Mouse (Mus musculus): ENCODE measurements at regions not wholly inside any gene's neighbourhood (a gene's known extent, or its start where the extent isn't known, plus 50 kb on each side); places are given as distances from the start of the nearest gene placed in this dataset.

DNA sequence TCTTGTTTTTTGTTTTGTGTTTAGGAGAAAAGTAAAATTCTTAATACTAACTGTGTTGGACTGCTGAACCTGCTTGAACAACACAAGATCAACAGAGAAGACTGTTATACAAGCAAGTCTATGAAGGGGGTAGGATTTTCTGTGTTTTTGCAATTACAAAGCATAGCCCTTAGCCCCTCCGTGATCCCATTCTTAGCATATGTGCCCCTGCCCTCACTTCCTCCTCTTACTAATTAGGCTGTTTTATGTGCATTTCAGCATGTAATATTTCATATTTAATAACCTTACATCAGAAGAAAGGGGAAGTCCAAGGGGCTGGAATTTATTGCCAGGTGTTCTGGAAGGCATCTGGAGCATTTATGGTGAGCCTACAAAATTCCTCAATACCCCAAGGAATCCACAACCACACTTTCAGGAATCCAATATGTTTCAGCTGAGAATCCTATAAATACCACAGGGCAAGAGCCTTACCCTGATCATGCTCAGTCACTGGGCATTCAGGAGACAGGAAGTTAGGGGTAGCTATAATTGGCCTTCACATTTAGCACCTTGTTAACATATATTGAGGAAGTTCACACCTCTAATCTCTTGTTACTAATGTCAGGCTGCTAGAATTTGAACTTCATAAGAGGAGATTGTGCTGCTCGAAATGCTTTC is 660.3 kb upstream of the Slit2 start:
- no peaks in the 10 kb centered on the region for H3K9me3 ChIP-seq (ENCODE audit: control insufficient read depth, low read length)
- no peaks in the 10 kb centered on the region for H3K27me3 ChIP-seq (ENCODE audit: control insufficient read depth, insufficient read depth, low read length)
- ATAC-seq (ENCODE audit: low FRiP score), result no peak
- H3K9ac ChIP-seq, result no peak overlapping the region
- H3K4me2 ChIP-seq (replicated peaks), result no peak overlapping the region
- H3K4me3 ChIP-seq (replicated peaks; ENCODE audit: low read length), result no peak overlapping the region
- H3K36me3 ChIP-seq (replicated peaks; ENCODE audit: control insufficient read depth, insufficient read depth), result no peaks in the 10 kb centered on the region
- no peak overlapping the region for H3K27ac ChIP-seq
- 80% methylated on average over 2 of the region's 2 CpGs for WGBS
- DNase-seq (ENCODE audit: low spot score), result no peak
- H3K4me1 ChIP-seq (replicated peaks; ENCODE audit: control insufficient read depth, insufficient read depth, low read length), result no peaks in the 10 kb centered on the region

DNA sequence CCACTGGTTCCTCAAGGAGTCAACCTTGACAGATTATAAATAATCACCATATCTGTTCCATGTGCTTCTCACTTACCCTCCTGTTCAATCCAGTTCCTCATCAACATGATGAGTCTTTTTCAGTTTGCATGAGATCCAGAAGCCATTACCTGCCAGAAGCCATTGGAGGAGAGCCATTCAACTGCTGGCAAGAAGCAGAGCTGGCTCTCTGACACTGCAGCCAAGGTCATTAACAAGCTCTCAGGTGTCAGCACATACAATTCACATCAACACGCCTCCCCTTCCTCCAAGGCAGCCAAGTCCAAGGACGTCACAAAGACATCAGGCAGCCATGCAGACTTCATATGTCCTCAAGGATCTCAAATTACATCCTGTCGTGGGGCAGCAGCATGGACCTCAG is 648.6 kb upstream of the Slit2 start:
- DNase-seq (ENCODE audit: low spot score) (no peak), ATAC-seq (ENCODE audit: low FRiP score) (no peak)
- 79% methylated on average over 3 of the region's 3 CpGs for WGBS
- H3K9me3 ChIP-seq (ENCODE audit: control insufficient read depth, low read length), result no peaks in the 10 kb centered on the region
- no peak overlapping the region for H3K4me3 ChIP-seq (replicated peaks; ENCODE audit: low read length)
- H3K4me2 ChIP-seq (replicated peaks), result no peak overlapping the region
- no peak overlapping the region for H3K9ac ChIP-seq
- no peaks in the 10 kb centered on the region for H3K4me1 ChIP-seq (replicated peaks; ENCODE audit: control insufficient read depth, insufficient read depth, low read length)
- no peak overlapping the region for H3K27ac ChIP-seq
- H3K27me3 ChIP-seq (ENCODE audit: control insufficient read depth, insufficient read depth, low read length), result no peaks in the 10 kb centered on the region
- no peaks in the 10 kb centered on the region for H3K36me3 ChIP-seq (replicated peaks; ENCODE audit: control insufficient read depth, insufficient read depth)

- Histone ChIP-seq H3K4me2 (replicated peaks) (no peak overlapping the region), H3K27me3 (ENCODE audit: control insufficient read depth, insufficient read depth, low read length) (no peaks in the 10 kb centered on the region), H3K4me3 (replicated peaks; ENCODE audit: low read length) (no peak overlapping the region), H3K9ac (no peak overlapping the region), H3K4me1 (replicated peaks; ENCODE audit: control insufficient read depth, insufficient read depth, low read length) (no peaks in the 10 kb centered on the region), H3K27ac (no peak overlapping the region), H3K36me3 (replicated peaks; ENCODE audit: control insufficient read depth, insufficient read depth) (no peaks in the 10 kb centered on the region), H3K9me3 (ENCODE audit: control insufficient read depth, low read length) (no peaks in the 10 kb centered on the region)
- 79% methylated on average over 1 of the region's 1 CpGs for WGBS
- DNase-seq (ENCODE audit: low spot score) (no peak), ATAC-seq (ENCODE audit: low FRiP score) (no peak)
Observed at GRCm38 (mm10) chr5:47336511-47336910, 646.4 kb upstream of the Slit2 start.

DNA sequence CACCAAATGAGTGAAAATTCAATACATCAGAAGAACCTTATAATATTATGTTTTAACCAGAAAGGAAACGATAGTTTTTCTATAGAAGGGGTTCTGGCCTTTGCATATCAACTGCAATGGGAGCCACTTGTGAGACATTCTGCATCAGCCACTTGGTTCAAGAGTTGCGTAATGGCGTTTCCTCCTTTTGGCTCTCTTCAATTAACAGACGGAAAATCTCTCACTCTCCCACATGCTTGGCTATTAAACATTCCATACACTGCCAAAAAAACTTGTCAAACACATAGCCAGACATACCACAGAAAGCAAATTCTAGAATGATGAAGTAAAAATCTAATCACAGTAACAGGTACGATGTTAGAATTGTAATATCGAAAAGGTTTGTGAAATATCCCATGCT is 643.1 kb upstream of the Slit2 start:
- ATAC-seq (ENCODE audit: low FRiP score), result no peak
- WGBS, result 93% methylated on average over 6 of the region's 6 CpGs
- H3K27ac ChIP-seq, result no peak overlapping the region

GRCm38 (mm10) chr5:47370184-47370583 is 612.8 kb upstream of the Slit2 start:
- WGBS, result 79% methylated on average over 4 of the region's 4 CpGs
- no peaks in the 10 kb centered on the region for H3K4me1 ChIP-seq (replicated peaks; ENCODE audit: control insufficient read depth, insufficient read depth, low read length)
- ATAC-seq (ENCODE audit: low FRiP score) (no peak), DNase-seq (ENCODE audit: low spot score) (no peak)
- H3K36me3 ChIP-seq (replicated peaks; ENCODE audit: control insufficient read depth, insufficient read depth), result no peaks in the 10 kb centered on the region
- no peak overlapping the region for H3K4me3 ChIP-seq (replicated peaks; ENCODE audit: low read length)
- H3K27ac ChIP-seq, result no peak overlapping the region
- no peaks in the 10 kb centered on the region for H3K27me3 ChIP-seq (ENCODE audit: control insufficient read depth, insufficient read depth, low read length)
- H3K9ac ChIP-seq, result no peak overlapping the region
- no peak overlapping the region for H3K4me2 ChIP-seq (replicated peaks)
- H3K9me3 ChIP-seq (ENCODE audit: control insufficient read depth, low read length), result no peaks in the 10 kb centered on the region

More for the DNA sequence above, 643.1 kb upstream of the Slit2 start:
- DNase-seq (ENCODE audit: low spot score), result no peak
- Histone ChIP-seq H3K4me3 (replicated peaks; ENCODE audit: low read length) (no peak overlapping the region), H3K4me1 (replicated peaks; ENCODE audit: control insufficient read depth, insufficient read depth, low read length) (no peaks in the 10 kb centered on the region), H3K9ac (no peak overlapping the region), H3K9me3 (ENCODE audit: control insufficient read depth, low read length) (no peaks in the 10 kb centered on the region), H3K4me2 (replicated peaks) (no peak overlapping the region), H3K27me3 (ENCODE audit: control insufficient read depth, insufficient read depth, low read length) (no peaks in the 10 kb centered on the region), H3K36me3 (replicated peaks; ENCODE audit: control insufficient read depth, insufficient read depth) (no peaks in the 10 kb centered on the region)

GRCm38 (mm10) chr5:47385930-47386329 is 597.0 kb upstream of the Slit2 start:
- WGBS, result 24% methylated on average over 1 of the region's 1 CpGs
- Histone ChIP-seq H3K9ac (no peak overlapping the region), H3K36me3 (replicated peaks; ENCODE audit: control insufficient read depth, insufficient read depth) (no peaks in the 10 kb centered on the region)

DNA sequence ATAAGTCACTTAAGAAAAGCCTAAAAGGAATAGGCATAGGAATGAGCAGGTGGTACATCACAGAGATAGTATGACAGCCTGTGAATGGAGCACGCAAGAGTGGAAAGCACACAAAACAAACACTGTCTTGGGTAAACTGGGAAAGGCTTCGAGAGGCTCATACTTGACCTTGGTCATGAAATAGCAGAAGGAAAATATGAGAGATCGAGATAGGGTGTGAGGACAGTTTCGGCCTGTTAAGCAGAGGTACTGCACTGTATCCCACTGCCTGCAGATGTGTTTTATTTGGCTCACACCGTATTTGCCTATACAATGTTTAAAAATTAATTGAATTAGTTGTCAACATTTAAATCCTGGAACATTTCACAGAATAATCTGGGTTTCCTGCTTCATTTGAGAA is 596.2 kb upstream of the Slit2 start:
- WGBS, result 85% methylated on average over 5 of the region's 5 CpGs
- Histone ChIP-seq H3K27me3 (ENCODE audit: control insufficient read depth, insufficient read depth, low read length) (no peaks in the 10 kb centered on the region), H3K4me2 (replicated peaks) (no peak overlapping the region), H3K27ac (no peak overlapping the region), H3K36me3 (replicated peaks; ENCODE audit: control insufficient read depth, insufficient read depth) (no peaks in the 10 kb centered on the region), H3K4me3 (replicated peaks; ENCODE audit: low read length) (no peak overlapping the region), H3K4me1 (replicated peaks; ENCODE audit: control insufficient read depth, insufficient read depth, low read length) (no peaks in the 10 kb centered on the region), H3K9me3 (ENCODE audit: control insufficient read depth, low read length) (no peaks in the 10 kb centered on the region), H3K9ac (no peak overlapping the region)
- DNase-seq (ENCODE audit: low spot score) (no peak), ATAC-seq (ENCODE audit: low FRiP score) (no peak)

More at GRCm38 (mm10) chr5:47385930-47386329, 597.0 kb upstream of the Slit2 start:
- Histone ChIP-seq H3K9me3 (ENCODE audit: control insufficient read depth, low read length) (no peaks in the 10 kb centered on the region), H3K27ac (no peak overlapping the region), H3K4me2 (replicated peaks) (no peak overlapping the region), H3K4me3 (replicated peaks; ENCODE audit: low read length) (no peak overlapping the region), H3K4me1 (replicated peaks; ENCODE audit: control insufficient read depth, insufficient read depth, low read length) (no peaks in the 10 kb centered on the region), H3K27me3 (ENCODE audit: control insufficient read depth, insufficient read depth, low read length) (no peaks in the 10 kb centered on the region)
- DNase-seq (ENCODE audit: low spot score) (peak; percentile 23), ATAC-seq (ENCODE audit: low FRiP score) (no peak)

- H3K9ac ChIP-seq, result no peak overlapping the region
- no peaks in the 10 kb centered on the region for H3K36me3 ChIP-seq (replicated peaks; ENCODE audit: control insufficient read depth, insufficient read depth)
- no peak overlapping the region for H3K4me3 ChIP-seq (replicated peaks; ENCODE audit: low read length)
- 82% methylated on average over 2 of the region's 2 CpGs for WGBS
- no peaks in the 10 kb centered on the region for H3K9me3 ChIP-seq (ENCODE audit: control insufficient read depth, low read length)
- H3K27me3 ChIP-seq (ENCODE audit: control insufficient read depth, insufficient read depth, low read length), result no peaks in the 10 kb centered on the region
- no peak overlapping the region for H3K27ac ChIP-seq
- no peaks in the 10 kb centered on the region for H3K4me1 ChIP-seq (replicated peaks; ENCODE audit: control insufficient read depth, insufficient read depth, low read length)
- ATAC-seq (ENCODE audit: low FRiP score), result no peak
- no peak overlapping the region for H3K4me2 ChIP-seq (replicated peaks)
- peak; percentile 20 for DNase-seq (ENCODE audit: low spot score)
Observed at GRCm38 (mm10) chr5:47390735-47391134, 592.2 kb upstream of the Slit2 start.

GRCm38 (mm10) chr5:47396874-47397273 is 586.1 kb upstream of the Slit2 start:
- ATAC-seq (ENCODE audit: low FRiP score), result no peak
- WGBS, result 81% methylated on average over 9 of the region's 9 CpGs
- no peaks in the 10 kb centered on the region for H3K9me3 ChIP-seq (ENCODE audit: control insufficient read depth, low read length)
- no peak overlapping the region for H3K9ac ChIP-seq
- no peaks in the 10 kb centered on the region for H3K36me3 ChIP-seq (replicated peaks; ENCODE audit: control insufficient read depth, insufficient read depth)
- no peak overlapping the region for H3K27ac ChIP-seq
- H3K27me3 ChIP-seq (ENCODE audit: control insufficient read depth, insufficient read depth, low read length), result no peaks in the 10 kb centered on the region
- no peak overlapping the region for H3K4me3 ChIP-seq (replicated peaks; ENCODE audit: low read length)
- peak; percentile 16 for DNase-seq (ENCODE audit: low spot score)
- H3K4me2 ChIP-seq (replicated peaks), result no peak overlapping the region
- H3K4me1 ChIP-seq (replicated peaks; ENCODE audit: control insufficient read depth, insufficient read depth, low read length), result no peaks in the 10 kb centered on the region

DNA sequence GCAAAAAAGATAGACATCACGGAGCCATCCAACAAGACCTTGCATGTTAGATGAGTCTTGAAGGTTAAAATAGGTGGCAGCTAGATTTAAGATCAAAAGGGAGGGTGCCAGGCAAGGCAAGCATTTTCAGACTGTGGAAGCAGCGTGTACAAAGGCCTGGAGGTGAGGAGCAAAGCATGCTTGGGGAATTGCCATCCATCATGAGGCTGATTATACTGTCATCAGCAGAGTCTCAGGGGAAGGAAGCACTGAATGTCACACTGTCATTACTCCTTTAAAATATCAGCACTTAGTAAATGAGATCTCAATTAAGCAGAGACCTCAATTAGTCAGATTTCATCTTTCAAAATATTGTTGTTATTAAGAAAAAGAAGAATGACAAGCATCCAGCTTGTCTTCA is 561.0 kb upstream of the Slit2 start:
- no peaks in the 10 kb centered on the region for H3K27me3 ChIP-seq (ENCODE audit: control insufficient read depth, insufficient read depth, low read length)
- no peak for DNase-seq (ENCODE audit: low spot score)
- no peak for ATAC-seq (ENCODE audit: low FRiP score)
- H3K9me3 ChIP-seq (ENCODE audit: control insufficient read depth, low read length), result no peaks in the 10 kb centered on the region
- no peak overlapping the region for H3K27ac ChIP-seq
- H3K4me2 ChIP-seq (replicated peaks), result no peak overlapping the region
- H3K4me1 ChIP-seq (replicated peaks; ENCODE audit: control insufficient read depth, insufficient read depth, low read length), result no peaks in the 10 kb centered on the region
- H3K4me3 ChIP-seq (replicated peaks; ENCODE audit: low read length), result no peak overlapping the region
- 48% methylated on average over 2 of the region's 2 CpGs for WGBS
- no peak overlapping the region for H3K9ac ChIP-seq
- no peaks in the 10 kb centered on the region for H3K36me3 ChIP-seq (replicated peaks; ENCODE audit: control insufficient read depth, insufficient read depth)

Measured in hindbrain, embryonic 14.5 days (tissue).